In the genomic region with DNA sequence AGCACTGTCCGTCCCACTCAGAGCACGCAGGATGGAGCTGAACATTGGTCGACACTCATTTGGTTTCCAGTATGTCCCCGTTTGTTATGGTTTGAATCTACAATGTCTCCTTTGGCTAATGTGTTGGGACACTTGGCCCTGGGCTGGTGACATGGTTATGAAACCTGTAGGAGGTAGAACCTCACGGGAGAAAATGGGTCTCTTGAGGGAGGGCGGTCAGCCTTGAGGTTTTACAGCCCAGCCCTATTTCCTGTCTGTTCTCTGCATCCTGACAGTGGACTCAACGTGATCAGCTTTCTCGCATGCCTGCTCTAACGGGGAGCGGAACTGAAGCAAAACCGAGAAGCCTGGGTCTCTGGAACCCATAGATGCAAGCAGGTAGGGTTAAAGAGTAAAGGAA, we compare ENCODE assay signal across 26 mouse cellular contexts.
A peak's percentile ranks its signal among the peaks of the same experiment; 100 is the strongest.
DNase-seq lines count a peak whose midpoint lies in the region; ATAC-seq and TF ChIP-seq lines count a peak whose summit lies in the region.
"Had no signal": no experiment of that assay in that cellular context is flagged by ENCODE, and none has a peak within 500 bp of the region (broad histone marks: within the 10 kb centered on the region; RNA-seq: fewer than 3 reads in every experiment).

No protein-coding gene starts in this region.

- H3K9ac ChIP-seq in CH12.LX (ENCODE audit: insufficient read depth, low read depth), result no peak overlapping the region
- H3K9ac ChIP-seq in forebrain, embryonic 11.5 days (ENCODE audit: low read length), result no peak overlapping the region
- H3K9ac ChIP-seq: embryonic facial prominence, embryonic 12.5 days; embryonic facial prominence, embryonic 15.5 days; forebrain, embryonic 12.5 days; forebrain, embryonic 15.5 days; heart, embryonic 12.5 days; heart, embryonic 15.5 days; hindbrain, embryonic 13.5 days; intestine, embryonic 15.5 days had no signal

- peak; percentile 36 for DNase-seq in 416B (ENCODE audit: low read depth)
- peak; percentile 29 for DNase-seq in CH12.LX (ENCODE audit: extremely low read depth)
- DNase-seq in splenic B cell, adult 2 months (ENCODE audit: low read depth, low spot score), result peak; percentile 10
- DNase-seq in thymus, postnatal 4 days, result no peak
- no peak for DNase-seq in forebrain, embryonic 11.5 days (ENCODE audit: low spot score)
- DNase-seq: adrenal gland, postnatal 14 days; cerebellum, adult 18-20 months; cerebellum, adult 9-10 months; cerebellum, postnatal 14 days; gastrocnemius, postnatal 25 days; heart, adult 2 months; heart, postnatal 10 days; heart, postnatal 36 days had no signal

- peak overlapping the region; percentile 14; the same call in 1 of the 2 replicates for H3K4me2 ChIP-seq in CH12.LX (ENCODE audit: insufficient read depth, low read depth, poor library complexity, severe bottlenecking)
- H3K4me2 ChIP-seq in forebrain, embryonic 11.5 days (ENCODE audit: low read depth, low read length, severe bottlenecking), result no peak overlapping the region
- H3K4me2 ChIP-seq: embryonic facial prominence, embryonic 12.5 days; embryonic facial prominence, embryonic 15.5 days; forebrain, embryonic 12.5 days; forebrain, embryonic 15.5 days; heart, embryonic 12.5 days; heart, embryonic 15.5 days; hindbrain, embryonic 13.5 days; intestine, embryonic 15.5 days had no signal

- H3K36me3 ChIP-seq in CH12.LX (replicated peaks in 1 of 2; ENCODE audit: control insufficient read depth in 1 of 2, insufficient read depth in 1 of 2, low read length in 1 of 2), result no peaks in the 10 kb centered on the region
- H3K36me3 ChIP-seq in splenic B cell, adult 2 months (ENCODE audit: control insufficient read depth, insufficient read depth, low read length, poor library complexity, severe bottlenecking), result no peaks in the 10 kb centered on the region
- H3K36me3 ChIP-seq in forebrain, embryonic 11.5 days (ENCODE audit: control insufficient read depth, insufficient read depth, low read length), result no peaks in the 10 kb centered on the region
- H3K36me3 ChIP-seq: embryonic facial prominence, embryonic 12.5 days; embryonic facial prominence, embryonic 15.5 days; forebrain, embryonic 12.5 days; forebrain, embryonic 15.5 days; G1E; heart, embryonic 12.5 days; heart, embryonic 15.5 days; hindbrain, embryonic 10.5 days; hindbrain, embryonic 13.5 days; intestine, embryonic 15.5 days had no signal

- no peak for TF ChIP-seq RAD21 in CH12.LX (IDR thresholded peaks at IDR 0.05; ENCODE audit: low read depth, low read length)

- dilution Hi-C loops in CH12.LX (cut with MboI; ENCODE audit: extremely low pct_ligation_motif_present, extremely low pct_unique_long_range_greater_than_20kb, low sequenced_read_pairs), result no loop called here

- H3K27ac ChIP-seq in CH12.LX (ENCODE audit: insufficient read depth, low read depth), result no peak overlapping the region
- H3K27ac ChIP-seq in forebrain, embryonic 11.5 days (ENCODE audit: low read depth, low read length), result no peak overlapping the region
- H3K27ac ChIP-seq: embryonic facial prominence, embryonic 12.5 days; embryonic facial prominence, embryonic 15.5 days; forebrain, embryonic 12.5 days; forebrain, embryonic 15.5 days; heart, adult 2 months; heart, embryonic 15.5 days; hindbrain, embryonic 10.5 days; hindbrain, embryonic 13.5 days; intestine, embryonic 15.5 days had no signal

- in situ Hi-C loops in CH12.LX (cut with MboI; ENCODE audit: low pct_ligation_motif_present, low pct_unique_long_range_greater_than_20kb, low sequenced_read_pairs), result no loop called here

- TF ChIP-seq CTCF in CH12.LX (conservative IDR thresholded peaks at IDR 0.05 in 1 of 2, IDR thresholded peaks at IDR 0.05 in 1 of 2; ENCODE audit: low read depth in 2 of 2, low read length in 2 of 2), result no peak

- H3K4me1 ChIP-seq in CH12.LX (ENCODE audit: control insufficient read depth in 1 of 2, insufficient read depth in 2 of 2), result peaks cover 16 to 36% of the 10 kb centered on the region in 2 experiments
- H3K4me1 ChIP-seq in forebrain, embryonic 11.5 days (replicated peaks; ENCODE audit: control insufficient read depth, insufficient read depth, low read length), result peaks cover 12% of the 10 kb centered on the region; the same call in 1 of the 2 replicates

- peak; percentile 19 for ATAC-seq in megakaryocyte, adult 5-6 weeks (ENCODE audit: poor library complexity, severe bottlenecking)
- no peak for ATAC-seq in forebrain, embryonic 11.5 days (replicated peaks; ENCODE audit: low FRiP score)
- ATAC-seq: forebrain, embryonic 15.5 days; hindbrain, embryonic 16.5 days; intestine, embryonic 15.5 days; Patski had no signal

- H3K27me3 ChIP-seq in CH12.LX (replicated peaks), result no peaks in the 10 kb centered on the region
- H3K27me3 ChIP-seq in splenic B cell, adult 2 months (ENCODE audit: control insufficient read depth, insufficient read depth, low read length, poor library complexity, severe bottlenecking), result no peaks in the 10 kb centered on the region
- H3K27me3 ChIP-seq in forebrain, embryonic 11.5 days (ENCODE audit: control insufficient read depth, insufficient read depth, low read length), result no peaks in the 10 kb centered on the region; the same call in 1 of the 2 replicates
- H3K27me3 ChIP-seq: embryonic facial prominence, embryonic 12.5 days; embryonic facial prominence, embryonic 15.5 days; forebrain, embryonic 15.5 days; heart, embryonic 12.5 days; heart, embryonic 15.5 days; intestine, embryonic 15.5 days; Patski had no signal

- no peaks in the 10 kb centered on the region for H3K9me3 ChIP-seq in CH12.LX (replicated peaks; ENCODE audit: low read length)
- no peaks in the 10 kb centered on the region for H3K9me3 ChIP-seq in forebrain, embryonic 11.5 days (ENCODE audit: control insufficient read depth, low read length)
- H3K9me3 ChIP-seq: embryonic facial prominence, embryonic 12.5 days; embryonic facial prominence, embryonic 15.5 days; forebrain, embryonic 12.5 days; forebrain, embryonic 15.5 days; G1E; heart, embryonic 12.5 days; heart, embryonic 15.5 days; hindbrain, embryonic 10.5 days; hindbrain, embryonic 13.5 days; intestine, embryonic 15.5 days had no signal

- WGBS in forebrain, embryonic 11.5 days, result 88% methylated on average over 11 of the region's 11 CpGs

- H3K4me3 ChIP-seq in CH12.LX (replicated peaks in 1 of 3; ENCODE audit: low read depth in 2 of 3, low read length in 2 of 3, poor library complexity in 1 of 3), result no peak overlapping the region
- H3K4me3 ChIP-seq in forebrain, embryonic 11.5 days (ENCODE audit: low read depth, low read length), result no peak overlapping the region
- H3K4me3 ChIP-seq: embryonic facial prominence, embryonic 12.5 days; embryonic facial prominence, embryonic 15.5 days; forebrain, embryonic 12.5 days; forebrain, embryonic 15.5 days; heart, adult 2 months; heart, embryonic 12.5 days; heart, embryonic 15.5 days; hindbrain, embryonic 10.5 days; hindbrain, embryonic 13.5 days; intestine, embryonic 15.5 days had no signal

- TF ChIP-seq POLR2A in CH12.LX (IDR thresholded peaks at IDR 0.05; ENCODE audit: low read depth, low read length), result no peak

- peak; percentile 52 for TF ChIP-seq EP300 in CH12.LX (IDR thresholded peaks at IDR 0.05; ENCODE audit: low read length)

- H3K79me2 ChIP-seq in CH12.LX (replicated peaks; ENCODE audit: control insufficient read depth, extremely low read depth, insufficient read depth, poor library complexity, severe bottlenecking), result no peaks in the 10 kb centered on the region

TF ChIP-seq in CH12.LX, 34 proteins besides CTCF, POLR2A, EP300 and RAD21:
- TF ChIP-seq PAX5 (IDR thresholded peaks at IDR 0.05; ENCODE audit: low read length), result no peak
- 0 out of 2 replicates have a peak, but pooled peaks have one; percentile 60 for TF ChIP-seq IRF4 (IDR thresholded peaks at IDR 0.05; ENCODE audit: low read depth, low read length)
- 0 out of 2 replicates have a peak, but pooled peaks have one; percentile 41 for TF ChIP-seq TCF12 (IDR thresholded peaks at IDR 0.05; ENCODE audit: low read depth, low read length)
- 0 out of 2 replicates have a peak, but pooled peaks have one; percentile 31 for TF ChIP-seq MYC (IDR thresholded peaks at IDR 0.05; ENCODE audit: low read depth, low read length)
- TF ChIP-seq SMC3 (IDR thresholded peaks at IDR 0.05; ENCODE audit: low read depth, low read length), result no peak
- peak; percentile 34; the same call in 1 of the 2 replicates for TF ChIP-seq ELF1 (IDR thresholded peaks at IDR 0.05; ENCODE audit: low read depth, low read length)
- TF ChIP-seq MAZ (IDR thresholded peaks at IDR 0.05; ENCODE audit: low read depth, low read length), result no peak
- TF ChIP-seq USF1 (IDR thresholded peaks at IDR 0.05; ENCODE audit: low read depth, low read length), result no peak
- TF ChIP-seq ETS1 (conservative IDR thresholded peaks at IDR 0.05; ENCODE audit: low read depth, low read length), result peak; percentile 32; the same call in 1 of the 2 replicates
- TF ChIP-seq BHLHE40 (IDR thresholded peaks at IDR 0.05; ENCODE audit: low read depth, low read length), result peak; percentile 93
- no peak for TF ChIP-seq JUN (IDR thresholded peaks at IDR 0.05; ENCODE audit: insufficient read depth, low read depth, low read length)
- TF ChIP-seq NRF1 (IDR thresholded peaks at IDR 0.05; ENCODE audit: low read depth, low read length), result no peak
- 0 out of 2 replicates have a peak, but pooled peaks have one; percentile 20 for TF ChIP-seq MAFK (IDR thresholded peaks at IDR 0.05; ENCODE audit: insufficient replicate concordance, low read length)
- TF ChIP-seq MAX (IDR thresholded peaks at IDR 0.05; ENCODE audit: low read length), result peak; percentile 46; the same call in 1 of the 2 replicates
- peak; percentile 47; the same call in 1 of the 2 replicates for TF ChIP-seq MXI1 (IDR thresholded peaks at IDR 0.05; ENCODE audit: low read depth, low read length)

Comparison
In these comparisons a context has a peak if more than half of its experiments do, and no peak if none do; other contexts are left out.
1. DNase-seq: peak in 416B (single experiment), CH12.LX (single experiment) and splenic B cell, adult 2 months (single experiment); none in thymus, postnatal 4 days (single experiment) and forebrain, embryonic 11.5 days (single experiment).